ENCODE assay signal across 17 mouse cellular contexts in the genomic region with DNA sequence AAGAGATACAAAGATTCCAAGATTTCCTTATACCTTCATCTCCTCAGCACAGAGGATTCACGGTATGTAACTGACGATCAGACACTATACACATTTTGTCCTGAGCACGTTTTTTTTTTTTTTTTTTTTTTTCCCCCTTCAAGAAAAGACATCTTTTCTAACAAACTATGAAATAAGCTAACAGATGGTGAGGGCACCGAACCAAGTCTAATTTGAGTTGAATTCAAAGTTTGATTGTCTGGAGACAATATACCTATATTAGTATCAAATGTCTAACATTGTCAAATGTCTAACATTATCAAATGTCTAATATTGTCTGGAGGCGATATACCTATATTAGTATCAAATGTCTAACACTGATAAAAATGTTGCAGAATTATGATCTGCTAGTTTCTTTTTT.
"Had no signal": no experiment of that assay in that cellular context is flagged by ENCODE, and none has a peak within 500 bp of the region (broad histone marks: within the 10 kb centered on the region; RNA-seq: fewer than 3 reads in every experiment).

No protein-coding gene starts in this region.

- DNase-seq: gastrocnemius, adult 2 months; gastrocnemius, postnatal 10 days; gastrocnemius, postnatal 25 days; heart, adult 18-20 months; heart, postnatal 10 days; heart, postnatal 4 days; kidney, adult 11 months; kidney, adult 2 months; kidney, adult 9 months; kidney, postnatal 14 days; kidney, postnatal 36 days; layer of hippocampus, adult 9-11 months; layer of hippocampus, postnatal 36 days; left cerebral cortex, postnatal 4 days had no signal

- ATAC-seq: hindbrain, embryonic 16.5 days; intestine, embryonic 16.5 days; liver, embryonic 12.5 days had no signal
